8 mouse cellular contexts compared by ENCODE assay signal in genomic region chr8:90793710-90794109, GRCm38 (mm10). TPM values are rescaled to one million over a fixed set of nuclear protein-coding genes. Genes with fewer than 3 reads are reported as not detected.
DNase-seq lines count a peak whose midpoint lies in the region; ATAC-seq lines count a peak whose summit lies in the region.

No protein-coding gene starts in this region.

- H3K4me1 ChIP-seq in neural tube, embryonic 15.5 days, result peaks cover 17% of the 10 kb centered on the region
- 0 out of 2 replicates have a peak, but pooled peaks cover 2% of the 10 kb centered on the region for H3K4me1 ChIP-seq in limb, embryonic 11.5 days (ENCODE audit: control insufficient read depth, insufficient read depth, low read length)

- no peak for ATAC-seq in neural tube, embryonic 15.5 days (ENCODE audit: low FRiP score)
- ATAC-seq in limb, embryonic 11.5 days (ENCODE audit: insufficient number of reproducible peaks, low FRiP score, low TSS enrichment, low read depth), result no peak

- H3K4me2 ChIP-seq in neural tube, embryonic 15.5 days, result no peak overlapping the region
- H3K4me2 ChIP-seq in limb, embryonic 11.5 days (ENCODE audit: low read depth, severe bottlenecking), result no peak overlapping the region

- H3K27ac ChIP-seq in neural tube, embryonic 15.5 days (replicated peaks), result no peak overlapping the region
- H3K27ac ChIP-seq in limb, embryonic 11.5 days (replicated peaks; ENCODE audit: low read depth, low read length), result no peak overlapping the region

- WGBS in neural tube, embryonic 15.5 days, result 6% methylated on average over 3 of the region's 3 CpGs
- 6% methylated on average over 3 of the region's 3 CpGs for WGBS in limb, embryonic 11.5 days

- H3K36me3 ChIP-seq in neural tube, embryonic 15.5 days, result no peaks in the 10 kb centered on the region
- H3K36me3 ChIP-seq in limb, embryonic 11.5 days (ENCODE audit: control insufficient read depth, insufficient read depth, low read length), result no peaks in the 10 kb centered on the region

- no peaks in the 10 kb centered on the region for H3K27me3 ChIP-seq in neural tube, embryonic 15.5 days (replicated peaks)
- no peaks in the 10 kb centered on the region for H3K27me3 ChIP-seq in limb, embryonic 11.5 days (ENCODE audit: control insufficient read depth, insufficient read depth, low read length)

- H3K9ac ChIP-seq in neural tube, embryonic 15.5 days (replicated peaks), result no peak overlapping the region
- H3K9ac ChIP-seq in limb, embryonic 11.5 days (ENCODE audit: low read length), result no peak overlapping the region

- peak; percentile 75 for DNase-seq in neural tube, embryonic 10.5 days (ENCODE audit: extremely low spot score, low spot score)
- peak; percentile 76 to 86 for DNase-seq in cerebellum, postnatal 25 days
- DNase-seq in gastrocnemius, adult 8-10 months (ENCODE audit: low spot score in 2 of 2), result peak; percentile 47 to 54
- peak; percentile 53 to 79 for DNase-seq in kidney, adult 8-10 months
- DNase-seq in limb, embryonic 11.5 days (ENCODE audit: low spot score), result peak; percentile 89
- peak; percentile 55 to 70 for DNase-seq in natural killer cell, adult 2 months (ENCODE audit: low spot score in 2 of 2)
- peak; percentile 52 for DNase-seq in telencephalon, adult 2 months (ENCODE audit: low read depth, low spot score)

- no peaks in the 10 kb centered on the region for H3K9me3 ChIP-seq in neural tube, embryonic 15.5 days (replicated peaks)
- no peaks in the 10 kb centered on the region for H3K9me3 ChIP-seq in limb, embryonic 11.5 days (ENCODE audit: control insufficient read depth, low read length)

- H3K4me3 ChIP-seq in neural tube, embryonic 15.5 days (replicated peaks), result no peak overlapping the region
- H3K4me3 ChIP-seq in limb, embryonic 11.5 days (ENCODE audit: low read depth, low read length), result no peak overlapping the region

RNA-seq across cellular contexts. Expression of gene Gm19935, which starts 23.5 kb away (rescaled TPM):
- polyA plus RNA-seq in neural tube, embryonic 15.5 days (2015; fragmentation: Nextera tagmentation; extraction: Ambion mirVana), result 3.3 and 4.0 TPM in 2 replicates
- total RNA-seq in gastrocnemius, adult 8-10 months (2022), result not detected
- not detected in 2 replicates for polyA plus RNA-seq in limb, embryonic 11.5 days (2014; fragmentation: Nextera tagmentation; extraction: Ambion mirVana)

RNA-seq across cellular contexts. Expression of gene Chd9, which starts 34.4 kb away (rescaled TPM):
- polyA plus RNA-seq in neural tube, embryonic 15.5 days (2015; fragmentation: Nextera tagmentation; extraction: Ambion mirVana), result 80.6 and 94.2 TPM in 2 replicates
- total RNA-seq in gastrocnemius, adult 8-10 months (2022), result 10 to 100 TPM; 23.6 to 35.7 (median 27.6) TPM
- polyA plus RNA-seq in limb, embryonic 11.5 days (2014; fragmentation: Nextera tagmentation; extraction: Ambion mirVana), result 60.0 and 62.2 TPM in 2 replicates
